Mouse (Mus musculus): ENCODE data around the gene Rnf180.

Gene Rnf180

GRCm38 (mm10) chr13:105250264-105250663 is 44.4 kb downstream of the Rnf180 start:
- DNase-seq: no peak

- no peak for DNase-seq
Measured at GRCm38 (mm10) chr13:105249599-105249998, 45.0 kb downstream of the Rnf180 start.

- no peak for DNase-seq
Measured at GRCm38 (mm10) chr13:105247691-105248090, 46.9 kb downstream of the Rnf180 start.

DNA sequence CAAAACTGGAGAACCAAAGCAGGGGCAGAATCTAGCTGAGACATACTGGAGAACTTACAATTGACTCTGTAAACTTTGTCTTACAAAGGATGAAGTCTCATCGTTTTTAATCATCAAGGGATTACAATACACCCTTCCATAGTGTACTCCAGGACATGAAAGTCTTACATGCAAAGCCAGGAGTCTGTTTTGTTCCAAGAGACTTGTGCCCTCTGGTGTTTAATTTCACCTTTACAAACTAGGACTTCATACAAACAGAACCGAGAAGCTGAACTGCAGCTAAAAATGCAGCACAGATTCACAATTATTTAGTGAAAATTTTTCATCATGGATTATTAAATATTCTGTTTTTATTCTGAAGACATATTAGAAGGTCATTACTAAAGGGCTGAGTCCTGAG is 53.8 kb downstream of the Rnf180 start:
- no peak for DNase-seq

- no peak for DNase-seq
Measured at GRCm38 (mm10) chr13:105227126-105227525, 67.5 kb downstream of the Rnf180 start.

DNA sequence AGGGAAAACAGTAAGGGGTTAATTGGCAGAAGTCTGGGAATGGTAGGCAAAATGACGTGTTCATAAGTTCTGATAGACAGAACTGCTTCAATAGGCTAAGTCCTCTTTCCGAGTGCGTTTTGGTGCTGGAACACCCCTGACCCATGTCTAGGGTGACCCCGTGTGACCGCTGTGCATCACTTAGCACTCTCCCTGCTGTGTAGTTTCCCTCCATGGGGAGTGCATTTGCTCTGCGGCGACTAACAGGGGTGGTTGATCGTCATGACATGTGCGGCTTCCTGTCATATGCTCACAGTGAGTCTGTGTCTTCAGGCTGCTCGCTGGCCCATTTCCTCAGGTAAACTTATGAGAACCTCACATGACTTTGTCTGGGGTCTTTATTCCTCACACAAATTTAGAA is 70.6 kb downstream of the Rnf180 start:
- no peak for DNase-seq

DNA sequence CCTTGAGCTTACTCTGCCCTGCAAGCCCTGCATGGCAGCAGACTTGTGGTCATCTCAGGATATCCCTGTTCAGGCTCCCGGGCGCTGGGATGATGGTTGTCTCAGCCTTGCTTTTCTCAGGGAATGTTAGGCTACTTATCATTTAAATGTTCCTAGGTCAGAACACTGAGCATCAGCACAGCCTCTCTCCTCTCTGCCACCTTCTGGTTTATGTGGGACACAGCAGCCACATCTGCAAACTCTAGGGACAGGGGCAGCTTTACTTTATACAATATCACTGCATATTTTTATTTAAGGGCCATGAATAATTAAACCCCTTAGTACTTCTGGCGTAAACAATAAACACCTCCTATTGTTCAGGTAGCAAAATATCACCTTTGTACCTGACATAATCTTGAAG is 71.5 kb downstream of the Rnf180 start:
- peak; percentile 16 for DNase-seq

- DNase-seq: no peak
Measured at GRCm38 (mm10) chr13:105222016-105222725, 72.4 kb downstream of the Rnf180 start.

- no peak for DNase-seq
Measured at GRCm38 (mm10) chr13:105210746-105211145, 83.9 kb downstream of the Rnf180 start.

DNA sequence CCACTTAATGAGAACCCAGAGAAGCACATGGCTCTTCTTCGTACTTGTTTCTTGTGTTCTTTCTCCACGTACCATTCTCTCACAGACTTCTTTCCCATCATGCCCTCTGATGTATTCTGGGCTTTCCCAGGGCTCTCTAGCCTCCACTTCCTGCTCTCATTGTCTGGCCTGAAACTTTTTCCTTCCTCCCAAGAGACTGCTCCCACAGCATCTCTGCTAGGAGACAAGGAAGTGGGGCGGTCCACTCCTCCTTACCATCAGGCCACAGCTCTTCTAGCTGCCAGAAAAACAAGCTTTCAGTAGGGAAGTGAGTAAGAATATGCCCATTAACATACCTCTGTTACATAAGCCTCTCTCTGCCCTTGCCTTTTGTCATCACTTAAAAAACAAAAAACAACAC is 90.8 kb downstream of the Rnf180 start:
- no peak for DNase-seq

GRCm38 (mm10) chr13:105198658-105199057 is 96.0 kb downstream of the Rnf180 start:
- no peak for DNase-seq

- no peak for DNase-seq
Measured at GRCm38 (mm10) chr13:105198028-105198427, 96.6 kb downstream of the Rnf180 start.

DNA sequence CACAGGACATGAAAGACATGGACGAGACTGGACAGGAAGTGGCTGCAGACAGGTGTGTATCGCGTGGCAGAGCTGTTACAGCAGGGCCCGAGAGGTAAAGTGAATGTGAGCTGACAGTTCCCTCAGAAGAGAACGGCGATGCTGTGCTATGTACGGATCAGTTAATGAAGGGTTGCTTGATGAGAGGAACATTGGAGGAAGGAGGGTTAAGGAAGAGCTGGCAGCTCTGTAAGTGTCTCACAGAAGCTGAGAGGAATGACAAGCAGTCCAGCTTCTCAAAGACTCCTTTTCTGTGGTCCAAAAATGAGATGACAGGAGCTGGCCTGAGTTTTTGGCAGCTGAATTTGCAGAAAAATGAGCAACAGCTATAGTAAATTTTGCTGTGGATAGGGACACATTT is 101.0 kb downstream of the Rnf180 start:
- no peak for DNase-seq

DNA sequence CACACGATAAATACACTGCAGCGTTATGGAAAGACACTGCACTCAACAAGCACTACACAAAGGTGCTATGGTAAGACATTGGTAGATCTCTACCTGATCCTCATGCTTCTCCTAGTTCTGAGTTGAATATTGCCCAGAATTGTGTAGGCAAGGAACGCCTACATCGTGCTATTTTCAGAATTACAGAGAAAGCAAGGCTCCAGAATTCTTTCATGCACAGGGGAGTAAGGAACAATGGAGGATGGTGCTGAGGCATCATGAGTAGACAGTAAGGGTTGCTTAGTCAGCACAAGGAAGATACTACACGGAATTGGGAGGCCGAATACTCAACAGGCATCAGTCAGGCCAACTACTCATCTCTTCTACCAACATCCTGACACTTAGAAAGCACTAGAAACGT is 105.9 kb downstream of the Rnf180 start:
- no peak for DNase-seq

DNA sequence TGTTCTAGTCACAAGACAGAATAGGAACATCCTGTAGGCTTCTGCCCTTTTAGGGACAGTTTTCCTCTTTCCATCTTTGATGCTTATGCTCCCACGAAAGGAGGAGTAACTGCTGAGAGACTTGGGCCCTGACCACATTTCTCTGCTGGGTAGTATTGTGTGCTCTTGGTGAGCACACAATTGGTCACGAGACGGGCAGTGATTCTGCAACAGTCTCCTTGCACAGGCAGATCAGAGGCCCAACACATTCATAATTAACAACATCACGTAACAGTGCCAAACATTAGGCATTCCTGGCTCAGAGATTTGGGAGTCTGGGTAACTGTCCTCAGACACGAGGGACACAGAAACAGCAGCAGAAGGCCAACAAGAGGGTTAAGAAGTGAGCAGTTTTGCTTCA is 113.8 kb downstream of the Rnf180 start:
- DNase-seq: no peak

DNA sequence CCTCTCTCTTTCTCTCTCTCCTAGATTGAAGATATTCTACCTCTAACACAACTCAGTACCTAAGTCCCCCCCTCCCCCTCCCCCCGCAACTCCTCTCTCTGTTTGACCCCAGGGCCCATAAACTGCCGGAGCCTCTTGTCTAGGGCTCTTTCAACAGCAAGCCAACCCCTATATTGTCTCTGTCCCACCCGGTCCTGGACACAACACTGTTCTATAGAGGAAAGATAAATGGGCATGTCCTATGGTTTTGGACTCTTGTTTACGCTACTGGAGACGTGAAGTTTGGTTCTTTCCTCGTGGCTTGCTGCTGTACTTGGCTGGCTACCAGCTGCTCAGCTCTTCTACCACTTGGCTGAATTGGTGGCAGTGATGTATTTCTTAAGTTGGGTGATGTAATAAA is 129.2 kb downstream of the Rnf180 start:
- no peak for DNase-seq

DNA sequence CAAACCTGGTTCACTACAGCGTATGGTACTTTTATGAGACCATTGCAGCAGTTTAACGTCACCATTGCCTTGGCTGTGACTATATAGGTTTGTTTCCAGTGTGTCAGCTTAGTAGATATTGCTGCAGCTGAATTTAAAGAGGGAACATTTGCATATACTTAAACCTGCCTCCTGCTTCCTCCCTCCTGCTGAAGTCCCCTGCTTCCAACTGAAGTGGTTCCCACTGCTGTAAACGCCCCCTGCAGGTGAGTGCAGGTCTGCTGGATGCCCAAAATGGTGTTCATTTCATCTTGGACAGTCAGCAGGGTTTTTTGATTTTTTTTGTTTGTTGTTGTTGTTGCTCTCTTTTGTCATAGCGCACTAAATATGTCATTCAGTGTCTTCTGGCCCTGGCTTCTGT is 140.7 kb downstream of the Rnf180 start:
- DNase-seq: peak; percentile 48

GRCm38 (mm10) chr13:105150006-105150405 is 144.6 kb downstream of the Rnf180 start:
- no peak for DNase-seq

DNA sequence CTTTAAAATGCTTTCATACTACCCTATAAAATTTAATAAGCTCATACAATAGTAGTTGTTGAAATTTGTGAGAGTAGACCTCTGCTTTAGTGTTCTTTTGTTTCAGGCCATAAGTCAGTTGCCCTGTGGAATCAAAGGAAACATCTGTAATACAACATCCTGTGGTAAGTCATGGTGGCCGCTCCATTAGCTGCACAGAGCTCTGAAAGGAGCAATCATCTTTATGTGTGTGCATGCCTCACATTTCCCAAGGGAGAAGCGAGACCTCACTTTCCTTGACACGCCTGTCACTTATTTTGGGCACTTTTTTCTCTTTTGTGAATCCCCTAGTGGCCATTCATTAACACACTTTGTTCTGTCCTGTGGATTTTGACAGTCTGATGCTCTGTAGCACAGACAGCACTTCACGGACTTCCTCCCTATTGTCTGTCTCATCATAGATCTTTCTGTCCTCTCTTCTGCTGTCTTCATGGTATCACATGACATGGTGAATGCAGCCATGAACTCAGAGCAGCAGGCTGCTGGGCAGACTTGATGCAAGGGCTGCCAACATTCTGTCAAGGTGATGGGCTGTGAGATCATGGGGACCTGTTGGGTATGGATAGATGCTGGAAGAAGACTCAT is 146.7 kb downstream of the Rnf180 start:
- no peak for DNase-seq

DNA sequence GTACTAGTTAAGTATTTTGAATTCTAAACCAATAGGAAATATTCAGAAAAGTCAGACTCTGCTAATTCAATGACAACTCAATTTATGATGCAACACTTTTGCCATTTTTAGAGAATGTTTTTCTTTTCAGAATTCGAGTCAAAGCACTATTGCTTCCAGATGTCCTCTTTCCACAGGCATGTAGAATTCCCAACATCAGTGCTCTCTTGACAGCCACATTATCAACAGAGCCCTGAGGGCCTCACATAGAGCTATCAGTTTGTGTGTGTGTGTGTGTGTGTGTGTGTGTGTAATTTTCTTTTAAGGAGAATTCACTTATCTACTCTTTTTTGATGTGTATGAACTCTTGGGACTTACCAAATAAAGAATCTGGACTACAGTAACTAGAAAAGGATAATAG is 147.8 kb downstream of the Rnf180 start:
- DNase-seq: no peak

GRCm38 (mm10) chr13:105139881-105140280 is 154.7 kb downstream of the Rnf180 start:
- no peak for DNase-seq

DNA sequence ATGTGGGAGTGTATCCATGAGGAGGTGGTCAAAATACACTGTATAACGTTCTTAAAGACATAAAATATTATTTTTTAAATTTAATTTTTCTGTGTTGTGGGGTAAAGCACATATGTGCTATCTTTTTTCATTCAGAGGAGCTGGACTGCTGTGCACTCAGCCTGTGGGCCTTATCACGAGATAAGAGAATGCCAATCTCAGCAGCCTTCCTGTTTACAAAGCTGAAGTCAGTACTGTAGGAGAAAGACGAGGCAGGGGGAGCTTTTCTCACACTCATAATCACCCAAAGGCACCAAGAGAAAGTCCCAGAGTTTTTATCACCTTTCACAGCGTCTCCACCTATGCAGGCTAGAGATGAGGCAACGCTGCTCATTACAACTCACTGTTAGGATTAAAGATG is 160.2 kb downstream of the Rnf180 start:
- DNase-seq: no peak

GRCm38 (mm10) chr13:105132776-105133175 is 161.8 kb downstream of the Rnf180 start:
- no peak for DNase-seq

- no peak for DNase-seq
Measured at GRCm38 (mm10) chr13:105132370-105132769, 162.2 kb downstream of the Rnf180 start.

- no peak for DNase-seq
Measured at GRCm38 (mm10) chr13:105130080-105130479, 164.5 kb downstream of the Rnf180 start.
